Mouse (Mus musculus) fibroblast of lung, adult 2 months (primary cell): ENCODE results near the gene Nqo1.

Source experiments
- DNase-seq: peaks from one replicate; pipeline ENCODE4 v3.0.0-alpha.2; 2011; ENCODE audit warnings: low read depth

Gene Nqo1

DNA sequence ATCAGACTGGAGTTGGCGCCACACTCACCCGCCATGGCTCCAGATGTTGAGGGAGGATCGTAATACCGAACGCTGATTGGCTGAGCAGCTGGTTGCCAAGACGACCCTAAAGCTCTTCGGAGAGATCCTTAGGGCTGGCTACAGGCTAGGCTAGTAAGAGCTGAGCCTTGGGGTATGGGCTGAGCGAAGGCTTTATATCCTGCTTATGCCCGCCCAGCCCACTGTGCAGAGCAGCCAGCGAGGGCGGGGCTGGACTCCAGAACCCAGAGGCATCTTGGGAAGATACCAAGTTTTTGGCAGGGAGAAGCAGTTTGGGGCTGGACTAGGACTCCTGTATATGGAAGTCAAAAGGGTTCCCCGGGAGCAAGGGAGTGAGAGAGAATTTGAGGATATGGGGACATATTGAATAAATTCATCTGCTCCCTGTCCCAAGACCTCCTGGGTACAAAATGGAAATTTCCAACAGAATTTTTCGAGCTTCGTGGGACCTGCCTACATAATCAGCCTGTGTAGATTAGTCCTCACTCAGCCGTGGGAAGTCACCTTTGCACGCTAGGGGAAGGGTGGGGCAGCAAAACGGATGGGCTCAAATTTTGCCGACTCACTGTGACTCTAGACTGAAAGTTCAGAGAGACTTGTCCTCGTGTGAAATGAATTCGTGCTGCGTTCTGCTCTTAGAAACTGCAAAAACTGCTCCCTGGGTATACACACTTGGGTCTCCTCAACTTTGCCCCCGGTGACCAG is at the start of gene Nqo1:
Gene Nqo1, minus strand, starts transcription at position 169 of the 744 bp plus-strand sequence.
- peak; percentile 91 for DNase-seq

DNA sequence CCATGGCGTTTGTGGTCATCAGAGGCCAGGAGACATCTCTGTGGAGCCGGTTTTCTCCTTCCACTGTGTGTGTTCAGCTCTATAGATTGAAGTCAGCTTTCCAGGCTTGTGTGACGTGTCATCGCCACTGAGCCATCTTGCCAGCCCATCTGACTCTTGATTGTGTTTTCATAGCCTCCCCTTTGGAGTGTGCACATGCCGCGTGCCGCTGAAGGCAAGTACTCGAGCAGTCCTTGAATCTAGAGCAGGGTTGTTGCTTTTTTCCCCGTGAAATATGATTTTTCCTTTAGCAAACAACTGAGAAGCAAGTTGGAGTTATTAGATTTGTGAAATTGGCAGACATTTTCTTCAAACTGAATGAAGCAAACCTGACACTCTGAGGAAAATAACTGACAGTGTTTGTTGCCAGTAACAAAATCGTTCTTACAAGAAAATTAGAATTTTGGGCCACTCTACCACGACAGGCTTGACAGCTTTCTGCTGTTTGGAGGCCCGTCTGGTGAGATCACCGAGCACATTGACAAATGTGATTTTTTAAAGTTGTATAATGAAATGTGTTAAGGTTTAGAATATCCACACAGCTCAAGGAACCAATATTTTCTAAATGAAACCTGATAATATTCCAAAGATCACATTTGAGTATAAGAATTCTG is 48.5 kb upstream of the Nqo1 start:
- DNase-seq, result no peak

DNA sequence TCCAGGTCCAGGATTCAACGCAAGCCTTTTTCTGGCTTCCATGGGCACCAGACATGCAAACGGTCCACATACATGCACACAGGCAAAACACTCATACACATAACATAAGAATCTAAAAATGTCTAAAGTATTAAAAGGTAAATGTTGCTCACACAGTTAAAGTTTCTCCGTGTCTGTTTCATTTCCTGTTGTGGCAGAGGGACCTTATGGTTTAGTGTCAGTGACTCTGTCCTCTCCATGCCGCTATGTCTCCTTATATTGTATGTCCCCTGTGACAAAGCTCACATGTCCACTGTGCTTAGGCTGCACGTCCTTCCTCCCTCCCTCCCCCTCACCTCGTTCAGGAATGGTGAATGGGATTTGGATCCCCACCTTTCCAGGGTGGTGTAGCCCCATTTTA is 46.6 kb upstream of the Nqo1 start:
- no peak for DNase-seq

DNA sequence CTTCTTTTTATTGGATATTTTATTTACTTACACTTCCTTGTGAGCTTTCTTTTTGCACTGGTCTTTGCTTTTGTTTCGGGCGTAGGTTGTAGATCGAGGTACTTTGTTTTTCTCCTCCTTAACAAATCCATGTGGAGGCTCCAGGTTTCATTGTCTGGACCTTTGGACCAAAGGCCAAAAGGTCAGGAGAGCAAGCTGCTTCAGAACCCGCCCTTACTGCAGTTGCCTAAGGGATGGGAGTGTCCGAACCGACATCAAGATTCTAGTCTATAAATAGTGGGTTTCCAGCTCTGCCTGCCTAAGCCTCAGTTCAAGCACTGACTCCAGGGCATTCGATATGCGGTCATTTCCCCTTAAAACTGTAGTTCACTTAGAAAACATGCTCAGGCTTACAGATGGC is 46.1 kb upstream of the Nqo1 start:
- no peak for DNase-seq

DNA sequence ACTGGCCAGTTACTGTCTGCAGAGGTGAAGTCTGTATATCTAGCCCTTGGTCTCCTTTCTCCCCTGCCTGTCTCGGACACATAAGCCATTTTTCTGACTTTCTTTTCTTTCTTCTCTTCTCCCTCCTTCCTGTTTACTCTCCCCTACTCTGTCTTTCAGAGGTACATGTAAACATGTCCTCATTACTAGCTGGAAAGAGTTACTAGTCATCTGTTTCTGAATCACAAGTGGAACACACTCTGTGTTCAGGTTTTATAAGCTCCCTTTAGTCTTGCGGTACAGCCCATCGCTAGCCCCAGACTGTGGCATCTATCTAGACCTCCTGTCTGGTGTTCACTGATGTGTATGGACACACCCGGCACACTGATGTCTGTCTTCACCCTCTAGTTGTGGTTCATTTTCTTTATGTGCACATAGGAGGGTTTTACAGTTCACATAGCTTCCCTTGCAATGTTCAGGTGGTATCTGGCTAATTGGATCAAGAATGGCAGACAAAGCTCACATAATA is 45.4 kb upstream of the Nqo1 start:
- DNase-seq, result no peak

DNA sequence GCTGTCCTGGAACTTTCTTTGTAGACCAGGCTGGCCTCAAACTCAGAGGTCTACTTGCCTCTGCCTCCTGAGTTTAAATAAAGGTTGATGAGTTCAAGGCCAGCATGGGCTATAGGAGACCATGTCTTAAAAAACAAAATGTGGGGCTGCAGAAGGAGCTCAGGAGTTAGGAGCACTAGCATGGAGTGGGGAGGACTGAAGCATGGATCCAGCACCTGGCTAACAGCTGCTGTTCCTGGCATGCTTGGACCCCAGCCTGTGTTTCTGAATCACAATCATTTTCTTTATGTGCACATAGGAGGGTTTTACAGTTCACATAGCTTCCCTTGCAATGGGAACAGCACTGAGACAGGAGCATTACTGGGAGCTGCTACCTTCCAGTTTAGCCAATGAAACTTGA is 44.7 kb upstream of the Nqo1 start:
- no peak for DNase-seq

DNA sequence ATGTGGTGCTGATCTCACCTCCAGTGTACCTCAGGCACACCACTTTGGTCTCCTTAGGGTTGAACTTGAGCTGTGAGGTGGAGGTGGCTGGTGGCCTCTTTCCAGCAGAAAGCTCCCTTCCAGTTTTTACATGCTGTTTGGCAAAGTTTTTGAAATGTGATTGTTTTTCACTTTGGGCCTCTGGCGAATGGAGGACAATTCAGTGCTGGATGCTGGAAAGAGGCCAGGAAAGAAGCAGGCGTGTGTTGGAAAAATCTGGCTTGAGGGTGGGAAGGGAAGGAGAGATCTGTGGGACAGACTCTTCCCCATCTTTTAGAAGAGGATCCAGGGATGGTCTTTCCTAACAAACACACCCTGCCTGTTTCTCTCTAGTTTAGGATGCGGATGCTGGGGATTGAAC is 41.6 kb upstream of the Nqo1 start:
- no peak for DNase-seq

DNA sequence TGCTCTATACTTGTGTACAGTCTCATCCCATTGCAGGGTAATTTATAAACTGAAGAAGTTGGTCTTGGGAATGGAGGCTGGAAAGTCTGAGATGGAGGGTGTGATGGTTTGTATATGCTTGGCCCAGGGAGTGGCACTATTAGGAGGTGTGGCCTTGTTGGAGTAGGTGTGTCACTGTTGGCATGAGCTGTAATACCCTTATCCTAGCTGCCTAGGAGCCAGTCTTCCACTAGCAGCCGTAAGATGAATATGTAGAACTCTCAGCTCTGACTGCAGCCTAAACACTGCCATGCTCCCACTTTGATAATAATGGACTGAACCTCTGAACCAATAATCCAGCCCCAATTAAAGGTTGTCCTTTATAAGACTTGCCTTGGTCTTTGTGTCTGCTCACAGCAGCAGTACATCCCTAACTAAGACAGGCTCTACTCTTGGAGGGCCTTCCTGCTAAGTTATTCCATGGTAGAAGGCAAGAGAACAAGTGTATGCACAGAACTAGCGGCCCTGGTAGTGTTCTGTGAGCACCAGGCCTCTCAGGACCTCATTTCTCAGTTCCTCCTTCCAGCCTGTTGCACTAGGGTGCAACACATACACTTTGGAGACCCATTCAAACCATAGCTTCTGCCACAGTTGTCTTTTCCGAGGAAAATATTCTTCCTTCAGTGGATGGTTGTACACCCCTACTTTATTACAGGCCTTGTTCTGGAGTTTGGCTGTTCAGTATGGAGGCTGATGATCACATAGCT is 37.0 kb upstream of the Nqo1 start:
- no peak for DNase-seq

DNA sequence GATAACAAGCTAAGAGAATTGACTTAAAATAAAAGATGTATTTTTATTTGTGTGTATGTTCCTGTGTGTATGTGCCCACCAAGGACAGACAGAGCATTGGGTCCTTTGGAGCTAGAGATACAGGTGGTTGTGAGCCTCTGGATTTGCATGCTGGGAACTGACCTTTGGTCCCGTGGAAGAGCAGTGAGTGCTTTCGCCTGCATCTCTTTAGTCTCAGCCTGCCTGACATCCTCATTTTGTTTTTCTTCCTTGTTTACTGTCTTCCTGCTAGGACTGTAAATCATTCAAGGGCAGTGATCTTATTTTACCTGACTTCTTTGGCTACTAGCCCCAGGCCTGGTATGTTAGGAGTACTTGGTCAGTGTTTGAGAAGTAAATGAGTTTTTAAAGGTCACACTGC is 34.7 kb upstream of the Nqo1 start:
- DNase-seq, result no peak

DNA sequence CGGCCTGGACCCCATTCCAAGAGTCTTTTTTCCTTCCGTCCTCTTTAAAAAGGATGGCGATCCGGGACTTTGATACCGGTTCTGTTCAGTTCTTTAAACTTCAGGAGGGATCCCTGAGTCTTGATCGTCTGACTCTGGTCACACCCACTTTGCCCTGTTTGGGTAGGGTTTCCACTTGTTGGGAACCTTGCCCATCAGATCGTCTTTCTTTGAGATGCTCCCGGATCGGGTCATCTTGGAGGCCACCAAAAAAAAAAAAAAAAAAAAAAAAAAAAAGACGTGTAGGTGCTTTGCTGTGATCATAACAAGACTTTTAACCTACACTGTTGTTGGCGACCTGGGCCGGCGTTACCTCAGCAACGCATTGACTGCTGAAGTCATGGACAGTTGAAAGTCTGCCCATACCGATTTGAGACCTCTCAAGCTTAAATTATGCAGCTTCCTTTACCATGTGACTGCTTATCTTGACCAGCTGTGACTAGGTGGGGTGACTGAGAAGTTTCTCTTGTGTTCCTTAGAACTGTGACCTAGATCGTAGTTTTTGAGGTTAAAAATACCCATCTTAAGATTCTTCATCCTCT is 33.9 kb upstream of the Nqo1 start:
- no peak for DNase-seq

DNA sequence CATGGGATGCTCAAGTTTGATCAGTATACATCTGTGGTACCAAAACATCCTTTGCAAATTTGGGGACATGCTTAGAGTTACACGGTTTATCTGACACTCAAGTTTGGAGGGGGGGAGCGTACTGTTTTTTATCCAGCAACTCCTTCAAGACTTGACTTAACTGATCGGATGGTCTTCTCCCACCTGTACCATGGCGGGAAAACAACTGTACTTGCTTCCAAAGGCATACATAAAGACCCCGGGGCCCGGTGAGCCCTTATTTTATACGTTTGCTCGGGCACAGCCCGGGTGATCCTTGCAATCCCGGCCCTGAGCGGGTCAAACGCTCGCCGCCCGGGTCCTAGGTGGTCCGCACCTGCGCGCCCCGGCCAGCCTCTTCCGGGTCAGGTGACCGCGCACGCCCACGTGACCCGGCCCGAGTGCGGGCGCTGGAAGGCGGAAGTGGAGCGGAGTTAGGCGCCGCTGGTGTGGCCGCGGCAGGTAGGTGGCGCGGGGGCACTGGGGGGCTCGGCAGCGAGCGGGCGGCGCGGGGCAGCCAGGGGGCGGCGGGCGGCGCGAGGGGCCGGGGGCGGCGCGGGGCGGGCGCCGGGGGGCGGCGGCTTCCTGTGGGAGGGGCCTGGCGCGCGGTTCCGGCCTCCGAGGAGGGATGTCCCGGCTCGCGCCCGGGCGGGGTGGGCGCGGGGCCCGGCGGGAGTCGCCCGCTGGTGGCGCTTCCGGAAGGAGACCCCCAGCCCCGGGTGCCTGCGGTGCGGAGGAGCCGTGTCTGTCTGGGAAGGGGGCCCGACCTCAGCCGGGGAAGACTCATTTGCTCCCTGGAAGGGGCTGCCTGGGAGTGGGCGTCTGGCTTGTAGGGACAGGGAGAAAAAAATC is 33.2 kb upstream of the Nqo1 start, which contains the start of gene Wwp2:
Gene Wwp2, plus strand, starts transcription at position 404 of the 870 bp plus-strand sequence.
- no peak for DNase-seq

DNA sequence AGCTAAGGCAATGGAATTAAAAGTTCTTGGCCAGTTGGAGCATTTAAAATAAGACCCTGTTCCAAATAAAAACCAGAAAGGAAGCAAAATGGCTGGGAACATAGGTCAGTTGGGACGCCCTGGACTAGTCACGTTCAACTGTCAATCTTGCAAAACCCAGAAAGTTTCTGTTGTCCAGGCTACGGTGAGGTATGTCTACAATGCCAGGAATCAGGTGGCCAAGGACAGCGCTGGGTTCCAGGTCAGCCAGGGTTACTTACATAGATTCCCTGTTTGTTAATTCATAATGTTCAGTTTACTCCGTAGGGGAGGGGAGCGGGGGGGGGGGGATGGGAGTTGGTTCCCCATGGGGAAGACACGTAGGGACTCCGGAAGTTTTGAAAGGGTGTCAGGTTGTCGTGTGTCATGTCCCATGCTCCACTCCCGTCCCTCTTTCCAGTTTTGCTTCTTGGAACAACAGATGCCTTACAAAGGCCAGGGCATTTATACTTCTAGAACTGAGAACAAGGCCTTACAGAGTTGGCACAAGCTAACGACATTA is 32.5 kb upstream of the Nqo1 start:
- DNase-seq, result no peak

DNA sequence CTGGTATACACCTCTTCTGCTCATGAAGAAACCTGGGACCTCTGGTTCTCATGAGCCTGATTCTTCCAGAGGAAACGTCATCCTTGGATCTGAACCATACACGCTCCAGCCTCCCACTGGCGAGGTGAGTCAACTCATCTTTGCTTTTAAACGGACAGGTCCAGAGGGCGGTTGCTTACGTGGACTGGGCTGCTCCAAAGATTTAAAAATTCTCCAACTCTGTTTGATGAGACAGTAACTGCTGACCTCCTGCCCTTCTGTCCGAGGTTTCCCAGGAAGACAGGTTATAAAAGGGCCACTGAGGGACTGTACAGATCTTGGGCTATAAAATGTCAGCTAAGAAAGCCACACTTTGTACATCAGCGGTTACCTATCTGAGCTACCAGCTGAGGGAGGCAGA is 27.8 kb upstream of the Nqo1 start:
- DNase-seq, result no peak

DNA sequence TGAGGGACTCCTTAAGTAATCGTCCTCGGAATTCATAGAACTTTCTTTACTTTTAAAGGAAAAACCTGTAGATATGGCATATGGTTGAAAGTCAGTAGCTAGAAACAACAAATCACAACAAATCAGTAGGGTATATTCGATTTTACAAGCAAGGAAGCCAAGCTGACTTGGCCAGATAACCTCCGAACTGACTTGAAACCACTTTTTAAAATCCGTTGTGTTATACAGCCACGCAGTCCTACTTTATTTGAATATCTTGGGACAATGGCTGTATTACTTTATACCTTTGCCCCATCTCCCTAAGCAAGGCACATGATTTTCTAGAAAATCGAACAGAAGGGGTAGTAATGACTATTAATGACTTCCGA is 22.2 kb upstream of the Nqo1 start:
- DNase-seq, result no peak

DNA sequence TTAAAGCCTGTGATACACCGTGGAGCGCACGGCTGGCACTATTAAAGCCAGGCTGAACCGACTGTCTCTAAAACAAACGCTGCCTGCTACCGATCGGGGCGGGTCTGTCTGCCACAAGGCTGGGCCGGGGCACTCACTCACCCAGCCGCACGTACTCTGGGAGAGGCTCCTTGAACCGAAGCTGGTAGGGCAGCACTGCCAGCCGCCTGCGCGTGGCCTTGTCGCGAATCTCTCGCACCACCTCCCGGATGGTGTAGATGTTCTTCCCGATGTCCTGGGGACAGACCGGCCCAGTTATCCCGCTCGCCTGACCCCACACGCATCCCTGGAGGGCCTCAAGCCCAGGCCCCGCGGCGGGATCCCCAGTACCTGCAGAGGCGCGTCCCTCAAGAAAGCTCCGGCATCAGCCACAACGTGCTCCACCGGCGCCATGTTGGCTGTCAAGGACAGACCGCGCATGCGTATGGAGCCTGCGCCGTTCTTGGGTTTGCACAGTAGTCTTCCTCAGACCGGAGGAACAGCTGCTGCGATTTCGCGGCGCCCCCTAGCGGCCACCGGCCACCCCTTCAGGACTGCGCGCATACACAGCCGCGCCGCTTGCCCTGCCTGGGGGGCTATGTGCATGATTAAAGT is 21.7 kb upstream of the Nqo1 start, which contains the start of gene Nob1:
Gene Nob1, minus strand, starts transcription at position 455 of the 633 bp plus-strand sequence.
- peak; percentile 87 for DNase-seq

DNA sequence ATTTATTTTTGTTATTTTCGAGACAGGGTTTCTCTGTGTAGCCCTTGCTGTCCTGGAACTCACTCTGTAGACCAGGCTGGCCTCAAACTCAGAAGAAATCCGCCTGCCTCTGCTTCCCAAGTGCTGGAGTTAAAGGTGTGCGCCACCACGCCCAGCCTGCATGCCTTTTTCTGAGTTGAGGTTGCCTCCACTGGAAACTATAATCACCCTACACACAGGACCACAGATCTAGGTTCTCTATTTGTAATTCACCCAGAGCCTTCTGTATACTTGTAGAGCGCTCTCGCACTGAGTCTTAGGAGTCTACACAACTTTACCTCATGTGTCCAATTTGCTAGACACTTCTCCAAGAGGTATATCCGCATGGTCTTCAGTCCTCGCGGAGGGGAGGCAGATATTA is 21.2 kb upstream of the Nqo1 start:
- DNase-seq, result no peak

DNA sequence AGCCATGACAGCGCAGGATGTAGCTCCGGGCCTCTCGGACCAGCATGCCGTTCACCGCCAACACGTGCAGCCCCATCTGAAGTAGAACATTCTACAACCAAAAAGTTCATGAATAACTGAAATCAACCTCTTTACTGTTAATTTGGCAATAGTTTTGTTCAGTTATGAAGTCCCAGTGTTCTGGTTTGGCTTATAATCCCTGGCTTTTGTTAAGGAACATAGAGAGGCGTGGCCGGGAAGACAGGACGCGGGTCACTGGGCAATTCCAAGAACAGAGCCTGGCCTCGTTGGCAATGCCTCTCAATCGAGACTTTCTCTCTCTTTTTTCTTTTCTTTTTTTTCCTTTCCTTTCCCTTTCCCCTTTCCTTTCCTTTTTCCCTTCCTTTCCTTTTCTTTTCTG is 14.0 kb upstream of the Nqo1 start:
- DNase-seq, result no peak

DNA sequence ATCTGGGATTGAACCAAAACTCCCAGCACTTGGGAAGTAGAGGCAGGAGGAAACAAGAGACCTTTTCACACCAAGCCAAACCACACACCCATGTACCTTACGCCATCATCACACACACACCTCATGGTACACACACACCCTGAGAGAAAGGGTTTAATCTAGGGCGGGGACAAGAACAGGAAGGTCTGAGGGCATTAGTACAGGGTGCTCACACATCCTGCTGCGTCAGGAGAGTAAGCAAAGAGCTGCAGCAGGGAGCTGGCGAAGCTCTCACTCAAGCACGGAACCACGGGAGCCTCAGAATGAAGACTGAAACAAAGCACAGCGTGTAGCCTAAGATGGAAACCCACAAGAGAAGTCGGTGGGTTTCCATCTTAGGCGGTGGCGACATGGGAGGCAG is 10.9 kb upstream of the Nqo1 start:
- no peak for DNase-seq

DNA sequence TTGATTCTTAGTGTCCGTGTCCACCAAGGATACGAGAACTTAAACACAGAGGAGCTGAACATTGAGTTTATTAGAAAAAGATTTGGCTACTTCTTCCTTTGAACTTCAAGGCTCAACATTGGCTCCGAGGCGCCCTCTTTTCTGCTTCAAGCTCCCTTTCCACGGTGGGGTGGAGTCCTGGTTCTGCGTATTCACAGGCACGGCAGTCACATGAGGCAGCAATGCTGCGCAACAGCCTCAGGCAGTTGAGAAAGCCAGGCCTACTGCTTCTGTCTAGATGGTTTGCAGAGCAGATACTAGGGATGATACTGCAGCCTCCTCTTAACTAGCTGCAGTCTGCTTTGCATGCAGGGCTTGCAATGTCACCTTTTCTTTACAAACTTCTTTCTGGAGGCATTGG is 9.5 kb upstream of the Nqo1 start:
- DNase-seq, result no peak

DNA sequence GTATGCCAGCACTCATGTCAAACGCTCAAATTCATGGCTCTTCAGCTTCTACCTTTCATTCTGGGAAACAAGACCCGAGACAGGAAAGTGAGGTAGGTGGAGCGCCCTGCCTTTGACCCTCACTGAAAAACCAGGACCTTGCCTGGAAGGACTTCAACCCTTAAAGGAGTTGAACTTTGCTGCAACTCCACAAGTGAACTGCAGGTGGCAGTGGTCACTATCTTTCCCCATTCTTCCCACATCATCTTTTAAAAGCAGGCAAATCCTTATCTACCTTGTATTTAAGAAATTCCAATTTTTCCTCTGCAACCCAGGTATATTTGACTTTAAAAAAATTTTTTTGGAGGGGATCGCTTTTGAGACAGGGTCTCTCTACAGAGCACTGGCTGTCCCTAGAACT is 8.4 kb upstream of the Nqo1 start:
- no peak for DNase-seq

DNA sequence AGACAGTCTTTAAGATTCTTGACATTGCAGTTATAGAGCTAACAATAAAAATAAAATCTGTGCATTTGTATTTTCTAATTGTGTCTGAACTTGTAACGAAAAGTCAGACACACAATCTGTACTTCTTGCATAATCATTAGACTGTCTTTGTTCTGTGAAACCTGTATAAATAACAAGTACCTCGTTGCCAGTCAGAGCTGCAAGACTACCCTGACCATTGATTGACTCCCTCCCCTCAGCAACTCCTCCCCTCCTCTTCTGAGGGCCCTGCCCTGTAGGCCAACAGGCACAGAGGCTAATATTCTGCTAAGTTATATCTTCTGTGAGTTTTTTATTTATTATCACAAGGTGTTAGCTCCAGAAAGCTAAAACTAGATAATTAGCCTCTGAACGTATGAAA is 2.9 kb upstream of the Nqo1 start:
- DNase-seq, result no peak
